19 mouse cellular contexts compared by ENCODE assay signal in genomic region chr6:121078175-121078574, GRCm38 (mm10). TPM values are rescaled to one million over a fixed set of nuclear protein-coding genes. Genes with fewer than 3 reads are reported as not detected.
A peak's percentile ranks its signal among the peaks of the same experiment; 100 is the strongest.
DNase-seq lines count a peak whose midpoint lies in the region; ATAC-seq and TF ChIP-seq lines count a peak whose summit lies in the region.
"Had no signal": no experiment of that assay in that cellular context is flagged by ENCODE, and none has a peak within 500 bp of the region (broad histone marks: within the 10 kb centered on the region; RNA-seq: fewer than 3 reads in every experiment).

No protein-coding gene starts in this region.

- H3K4me1 ChIP-seq in forebrain, embryonic 14.5 days (ENCODE audit: control insufficient read depth, insufficient read depth, low read length): peaks cover 4% of the 10 kb centered on the region; the same call in 1 of the 2 replicates
- H3K4me1 ChIP-seq in forebrain, postnatal 0 days (ENCODE audit: insufficient read depth): no peaks in the 10 kb centered on the region
- peaks cover 96% of the 10 kb centered on the region for H3K4me1 ChIP-seq in heart, embryonic 13.5 days
- peaks cover 97% of the 10 kb centered on the region for H3K4me1 ChIP-seq in megakaryocyte, embryonic 14.5 days

- H3K27ac ChIP-seq in forebrain, embryonic 14.5 days (ENCODE audit: low read depth, low read length): no peak overlapping the region
- no peak overlapping the region for H3K27ac ChIP-seq in forebrain, postnatal 0 days (ENCODE audit: low read depth, low read length)
- peak overlapping the region; percentile 5; the same call in 1 of the 2 replicates for H3K27ac ChIP-seq in heart, embryonic 13.5 days (replicated peaks)
- H3K27ac ChIP-seq: embryonic facial prominence, embryonic 12.5 days; hindbrain, embryonic 14.5 days had no signal

- H3K9me3 ChIP-seq in forebrain, embryonic 14.5 days (replicated peaks; ENCODE audit: control insufficient read depth, low read length): no peaks in the 10 kb centered on the region
- H3K9me3 ChIP-seq in forebrain, postnatal 0 days (ENCODE audit: low read length): no peaks in the 10 kb centered on the region
- no peaks in the 10 kb centered on the region for H3K9me3 ChIP-seq in heart, embryonic 13.5 days
- H3K9me3 ChIP-seq in megakaryocyte, embryonic 14.5 days: no peaks in the 10 kb centered on the region
- H3K9me3 ChIP-seq: embryonic facial prominence, embryonic 12.5 days; heart, embryonic 12.5 days had no signal

- TF ChIP-seq CTCF in forebrain, postnatal 0 days (IDR thresholded peaks at IDR 0.05; ENCODE audit: low read depth): no peak

- no peaks in the 10 kb centered on the region for H3K27me3 ChIP-seq in forebrain, embryonic 14.5 days (replicated peaks; ENCODE audit: control insufficient read depth, insufficient read depth, low read length)
- no peaks in the 10 kb centered on the region for H3K27me3 ChIP-seq in forebrain, postnatal 0 days (ENCODE audit: insufficient read depth, low read length)
- no peaks in the 10 kb centered on the region for H3K27me3 ChIP-seq in heart, embryonic 13.5 days (replicated peaks)
- H3K27me3 ChIP-seq in megakaryocyte, embryonic 14.5 days (replicated peaks): no peaks in the 10 kb centered on the region
- H3K27me3 ChIP-seq: embryonic facial prominence, embryonic 12.5 days; heart, embryonic 12.5 days had no signal

- ATAC-seq in cerebellum, adult (ENCODE audit: insufficient number of reproducible peaks, low FRiP score, low TSS enrichment): peak; percentile 21; the same call in 1 of the 2 replicates
- ATAC-seq in forebrain, embryonic 14.5 days: 0 out of 2 replicates have a peak, but pooled peaks have one; percentile 7
- no peak for ATAC-seq in forebrain, postnatal 0 days
- no peak for ATAC-seq in heart, embryonic 13.5 days (ENCODE audit: extremely low read depth, insufficient number of reproducible peaks, low FRiP score, low TSS enrichment)
- ATAC-seq in megakaryocyte, adult 5-6 weeks (ENCODE audit: poor library complexity, severe bottlenecking): no peak
- ATAC-seq: CD4-positive, CD25-positive, alpha-beta regulatory T cell, adult 4 months; forebrain, embryonic 16.5 days; intestine, embryonic 16.5 days had no signal

- no peak overlapping the region for H3K4me2 ChIP-seq in forebrain, embryonic 14.5 days (ENCODE audit: low read length)
- no peak overlapping the region for H3K4me2 ChIP-seq in forebrain, postnatal 0 days (ENCODE audit: low read depth)
- H3K4me2 ChIP-seq in heart, embryonic 13.5 days: no peak overlapping the region
- H3K4me2 ChIP-seq: embryonic facial prominence, embryonic 12.5 days; heart, embryonic 12.5 days; hindbrain, embryonic 14.5 days had no signal

- no peaks in the 10 kb centered on the region for H3K36me3 ChIP-seq in forebrain, embryonic 14.5 days (ENCODE audit: control insufficient read depth, insufficient read depth, low read length)
- H3K36me3 ChIP-seq in forebrain, postnatal 0 days (ENCODE audit: insufficient read depth): no peaks in the 10 kb centered on the region
- H3K36me3 ChIP-seq in heart, embryonic 13.5 days: peaks cover 3% of the 10 kb centered on the region
- H3K36me3 ChIP-seq in megakaryocyte, embryonic 14.5 days (replicated peaks; ENCODE audit: low read length): peaks cover 57% of the 10 kb centered on the region
- H3K36me3 ChIP-seq: embryonic facial prominence, embryonic 12.5 days; heart, embryonic 12.5 days had no signal

- 66% methylated on average over 5 of the region's 5 CpGs for WGBS in forebrain, embryonic 14.5 days
- WGBS in forebrain, postnatal 0 days: 70% methylated on average over 5 of the region's 5 CpGs
- WGBS in heart, embryonic 13.5 days: 76% methylated on average over 5 of the region's 5 CpGs

- no peak overlapping the region for H3K9ac ChIP-seq in forebrain, embryonic 14.5 days (ENCODE audit: low read length)
- H3K9ac ChIP-seq in forebrain, postnatal 0 days: no peak overlapping the region
- 0 out of 2 replicates have a peak overlapping the region, but pooled peaks have one; percentile 33 for H3K9ac ChIP-seq in heart, embryonic 13.5 days
- H3K9ac ChIP-seq: embryonic facial prominence, embryonic 12.5 days; heart, embryonic 12.5 days; hindbrain, embryonic 14.5 days had no signal

- no peak overlapping the region for H3K4me3 ChIP-seq in forebrain, embryonic 14.5 days (ENCODE audit: low read depth, low read length)
- no peak overlapping the region for H3K4me3 ChIP-seq in forebrain, postnatal 0 days (ENCODE audit: low read depth, low read length)
- H3K4me3 ChIP-seq in heart, embryonic 13.5 days: no peak overlapping the region
- H3K4me3 ChIP-seq in megakaryocyte, embryonic 14.5 days (replicated peaks): peak overlapping the region; percentile 46
- H3K4me3 ChIP-seq: embryonic facial prominence, embryonic 12.5 days; heart, embryonic 12.5 days had no signal

- DNase-seq in cerebellum, adult 8-10 months: no peak
- DNase-seq in forebrain, embryonic 14.5 days (ENCODE audit: low spot score): no peak
- no peak for DNase-seq in forebrain, postnatal 0 days
- no peak for DNase-seq in heart, adult 9 months (ENCODE audit: low spot score in 2 of 2)
- DNase-seq: adrenal gland, postnatal 10 days; B cell, adult 2 months; gastrocnemius, postnatal 36 days; heart, adult 11 months; kidney, adult 2 months had no signal

RNA-seq across cellular contexts. Expression of gene Mical3, which starts 52.6 kb away (rescaled TPM):
- polyA plus RNA-seq in forebrain, embryonic 14.5 days (2014; fragmentation: Nextera tagmentation; extraction: Ambion mirVana): 19.4 and 34.0 TPM in 2 replicates
- 59.3 and 78.7 TPM in 2 replicates for total RNA-seq in forebrain, postnatal 0 days (2014; rRNA removed)
- 9.3 and 17.5 TPM in 2 replicates for polyA plus RNA-seq in forebrain, postnatal 0 days (2015; fragmentation: Nextera tagmentation; extraction: Ambion mirVana)
- 28.2 and 29.2 TPM in 2 replicates for polyA plus RNA-seq in heart, embryonic 13.5 days (2015; fragmentation: Nextera tagmentation; extraction: Ambion mirVana)
- polyA plus RNA-seq in megakaryocyte, embryonic 14.5 days (2012; ENCODE audit: insufficient read depth, low replicate concordance): 17.8 and 21.9 TPM in 2 replicates
- total RNA-seq in megakaryocyte, adult 5-6 weeks (2015): 4.3 and 7.7 TPM in 2 replicates
- total RNA-seq in megakaryocyte, adult 5-6 weeks (2017): 2.4 TPM in 2 replicates

Comparison
In these comparisons a context has a peak if more than half of its experiments do, and no peak if none do; other contexts are left out.
1. ATAC-seq: peak in cerebellum, adult (single experiment) and forebrain, embryonic 14.5 days (single experiment); none in forebrain, postnatal 0 days (single experiment), heart, embryonic 13.5 days (single experiment) and megakaryocyte, adult 5-6 weeks (single experiment).